Mouse (Mus musculus) spleen, adult 2 months (tissue): ENCODE data around the gene Scnn1a. TPM values are rescaled to one million over a fixed set of nuclear protein-coding genes. Genes with fewer than 3 reads are reported as not detected.

ENCODE experiments used
- DNase-seq, 2 experiments: peaks; one replicate each; pipeline versions ENCODE4 v3.0.0 to v3.0.0-alpha.2; 2012 to 2021; ENCODE audit warnings: low spot score in 2 of 2, low read depth in 1 of 2
- H3K27ac ChIP-seq: fragments of 200-500 bp; 2 replicates; pipeline ENCODE4 v1.5.1; 2012; ENCODE audit warnings: low read length, inconsistent platforms; ENCODE audit not compliant: insufficient read depth
- H3K27me3 ChIP-seq: fragments of 200-500 bp; 2 replicates; pipeline ENCODE4 v1.6.1; 2012; ENCODE audit warnings: mild to moderate bottlenecking, moderate library complexity, low read length, inconsistent platforms; ENCODE audit not compliant: control insufficient read depth, insufficient read depth
- H3K36me3 ChIP-seq: fragments of 200-500 bp; 2 replicates; pipeline ENCODE4 v1.6.1; 2012; ENCODE audit warnings: mild to moderate bottlenecking, low read length, inconsistent platforms; ENCODE audit not compliant: control insufficient read depth, insufficient read depth
- H3K4me1 ChIP-seq: fragments of 200-500 bp; 2 replicates; pipeline ENCODE4 v1.6.1; 2011; ENCODE audit warnings: inconsistent platforms; ENCODE audit not compliant: control insufficient read depth, insufficient read depth, insufficient read length
- H3K4me3 ChIP-seq: fragments of 200-500 bp; 2 replicates; pipeline ENCODE4 v1.5.1; 2011; ENCODE audit warnings: mild to moderate bottlenecking, inconsistent platforms; ENCODE audit not compliant: insufficient read depth, insufficient read length; ENCODE audit errors: extremely low read depth
- CTCF ChIP-seq: fragments of 200-500 bp; IDR thresholded peaks from 2 replicates; pipeline ENCODE4 v1.5.1; 2011; ENCODE audit warnings: mild to moderate bottlenecking, inconsistent platforms; ENCODE audit not compliant: insufficient read depth, insufficient read length, insufficient replicate concordance; ENCODE audit errors: extremely low read depth
- POLR2A ChIP-seq: fragments of 200-500 bp; IDR thresholded peaks from 2 replicates; pipeline ENCODE4 v1.6.1; 2011; ENCODE audit warnings: low read depth, low read length, inconsistent platforms
- WGBS: fragments of 180-500 bp; shearing (Covaris S2); methylation state at CpG from one replicate; pipeline ENCODE4 v1.1.7; 2018; 5-methylcytosine and 5-hydroxymethylcytosine counted together
- polyA plus RNA-seq: library from polyadenylated mRNA; depleted of rRNA; stranded (reverse); fragments of >200 nt; gene quantifications from 2 replicates; pipeline ENCODE4 v1.2.3, GENCODE M21; 2012

The Scnn1a gene
- polyA plus RNA-seq, 1 experiment = 1.5 TPM

- WGBS = 48% methylated on average over 9 of the region's 9 CpGs
- no peak for TF ChIP-seq CTCF
- no peak for TF ChIP-seq POLR2A
- Histone ChIP-seq H3K4me3 (no peak overlapping the region), H3K36me3 (no peaks in the 10 kb centered on the region), H3K4me1 (peaks cover 6% of the 10 kb centered on the region; the same call in 1 of the 2 replicates), H3K27ac (no peak overlapping the region; the same call in 1 of the 2 replicates), H3K27me3 (no peaks in the 10 kb centered on the region)
- DNase-seq = no peak
These were observed 18.6 kb downstream of the Scnn1a start for GRCm38 (mm10) chr6:125338791-125339660.

- peaks cover 6% of the 10 kb centered on the region; the same call in 1 of the 2 replicates for H3K4me1 ChIP-seq
- no peaks in the 10 kb centered on the region for H3K27me3 ChIP-seq
- 35% methylated on average over 5 of the region's 5 CpGs for WGBS
These were observed 19.8 kb downstream of the Scnn1a start for GRCm38 (mm10) chr6:125340244-125340643.

DNA sequence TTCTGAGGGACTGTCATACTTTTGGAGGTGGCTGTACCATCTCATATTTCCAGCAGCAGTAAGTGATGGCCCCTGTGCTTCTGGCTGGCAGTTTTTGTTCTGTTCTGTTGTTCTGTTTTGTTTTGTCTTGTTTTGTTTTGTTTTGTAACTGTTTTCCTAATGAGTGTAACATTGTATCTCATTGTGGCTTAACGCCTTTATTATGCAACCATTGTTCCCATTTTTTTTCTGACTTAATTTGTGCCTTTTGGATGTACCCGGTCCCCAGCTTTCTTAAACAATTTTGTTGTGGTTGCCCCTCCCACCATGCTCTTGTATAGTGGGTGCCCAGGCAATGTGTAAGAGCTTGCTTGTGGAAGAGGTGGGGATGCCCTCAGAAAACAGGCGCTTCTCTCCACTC lies 21.7 kb downstream of the Scnn1a start:
- Histone ChIP-seq H3K27me3 (no peaks in the 10 kb centered on the region), H3K4me1 (peaks cover 9% of the 10 kb centered on the region; the same call in 1 of the 2 replicates), H3K27ac (no peak overlapping the region), H3K36me3 (no peaks in the 10 kb centered on the region), H3K4me3 (no peak overlapping the region)
- no peak for TF ChIP-seq POLR2A
- no peak for TF ChIP-seq CTCF
- DNase-seq = no peak
- WGBS = 67% methylated on average over 3 of the region's 3 CpGs

More at GRCm38 (mm10) chr6:125340244-125340643, 19.8 kb downstream of the Scnn1a start:
- TF ChIP-seq POLR2A (no peak), CTCF (no peak)
- Histone ChIP-seq H3K36me3 (no peaks in the 10 kb centered on the region), H3K4me3 (no peak overlapping the region), H3K27ac (no peak overlapping the region)
- DNase-seq = no peak

GRCm38 (mm10) chr6:125344084-125344483 lies 23.6 kb downstream of the Scnn1a start:
- Histone ChIP-seq H3K4me3 (no peak overlapping the region), H3K36me3 (no peaks in the 10 kb centered on the region), H3K4me1 (peaks cover 11% of the 10 kb centered on the region; the same call in 1 of the 2 replicates), H3K27ac (no peak overlapping the region), H3K27me3 (0 out of 2 replicates have a peak, but pooled peaks cover 2% of the 10 kb centered on the region)
- 88% methylated on average over 8 of the region's 8 CpGs for WGBS
- no peak for TF ChIP-seq POLR2A
- no peak for DNase-seq

GRCm38 (mm10) chr6:125344866-125345265 lies 24.4 kb downstream of the Scnn1a start:
- TF ChIP-seq POLR2A = no peak
- TF ChIP-seq CTCF = no peak
- Histone ChIP-seq H3K4me3 (no peak overlapping the region), H3K36me3 (no peaks in the 10 kb centered on the region), H3K27ac (no peak overlapping the region), H3K4me1 (peaks cover 10% of the 10 kb centered on the region; the same call in 1 of the 2 replicates), H3K27me3 (peaks cover 3% of the 10 kb centered on the region; the same call in 1 of the 2 replicates)
- 67% methylated on average over 4 of the region's 4 CpGs for WGBS
- no peak for DNase-seq

DNA sequence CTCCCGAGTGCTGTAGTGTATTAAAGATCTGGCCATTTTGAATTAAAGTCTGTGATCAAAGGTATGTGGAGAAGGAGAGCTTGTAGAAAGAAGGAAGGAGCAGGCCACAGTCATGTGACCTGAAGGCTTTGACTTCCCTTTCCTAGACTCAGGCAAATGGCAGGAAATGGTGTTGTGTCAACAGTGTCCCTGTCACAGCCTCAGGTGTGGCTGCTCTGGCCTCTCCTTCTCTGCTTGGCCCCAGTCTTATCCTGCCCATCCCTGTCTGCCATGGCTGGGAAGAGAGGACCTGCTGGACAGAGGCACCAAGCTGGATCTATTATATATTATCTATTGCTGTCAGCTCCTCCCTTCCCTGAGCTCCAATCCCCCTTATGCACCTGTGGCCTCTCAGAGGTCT lies 25.2 kb downstream of the Scnn1a start:
- TF ChIP-seq POLR2A (no peak), CTCF (no peak)
- no peak overlapping the region for H3K27ac ChIP-seq

GRCm38 (mm10) chr6:125346029-125346428 lies 25.6 kb downstream of the Scnn1a start:
- Histone ChIP-seq H3K27me3 (peaks cover 4% of the 10 kb centered on the region; the same call in 1 of the 2 replicates), H3K4me1 (peaks cover 7% of the 10 kb centered on the region; the same call in 1 of the 2 replicates), H3K36me3 (no peaks in the 10 kb centered on the region), H3K4me3 (no peak overlapping the region), H3K27ac (no peak overlapping the region)
- DNase-seq = no peak
- 74% methylated on average over 2 of the region's 2 CpGs for WGBS
- TF ChIP-seq CTCF = no peak
- no peak for TF ChIP-seq POLR2A

More for the DNA sequence above, 25.2 kb downstream of the Scnn1a start:
- Histone ChIP-seq H3K27me3 (peaks cover 4% of the 10 kb centered on the region; the same call in 1 of the 2 replicates), H3K4me1 (peaks cover 7% of the 10 kb centered on the region; the same call in 1 of the 2 replicates), H3K36me3 (no peaks in the 10 kb centered on the region), H3K4me3 (no peak overlapping the region)
- 28% methylated on average over 1 of the region's 1 CpGs for WGBS
- no peak for DNase-seq
